Mouse (Mus musculus) adrenal gland, postnatal 4 days (tissue): ENCODE measurements at regions not wholly inside any gene's neighbourhood (a gene's known extent, or its start where the extent isn't known, plus 50 kb on each side); places are given as distances from the start of the nearest gene placed in this dataset.

Source experiments
- DNase-seq, 2 experiments: peaks; one replicate each; pipeline ENCODE4 v3.0.0; 2021 to 2022; ENCODE audit warnings: low spot score in 2 of 2, mixed read lengths in 2 of 2

- DNase-seq: no peak
Measured at GRCm38 (mm10) chr1:81745024-81745960, 487.6 kb upstream of the Gm9747 start.

- DNase-seq: no peak
Measured at GRCm38 (mm10) chr1:81746013-81746412, 486.9 kb upstream of the Gm9747 start.

- DNase-seq: no peak
Measured at GRCm38 (mm10) chr1:81747025-81747424, 485.9 kb upstream of the Gm9747 start.

GRCm38 (mm10) chr1:81754067-81754466, 478.8 kb upstream of the Gm9747 start:
- no peak for DNase-seq

- no peak for DNase-seq
Measured at GRCm38 (mm10) chr1:81755281-81755680, 477.6 kb upstream of the Gm9747 start.

- no peak for DNase-seq
Measured at GRCm38 (mm10) chr1:81755694-81756093, 477.2 kb upstream of the Gm9747 start.

GRCm38 (mm10) chr1:81759919-81760318, 473.0 kb upstream of the Gm9747 start:
- no peak for DNase-seq

- no peak for DNase-seq
Measured at GRCm38 (mm10) chr1:81771704-81772103, 461.2 kb upstream of the Gm9747 start.

GRCm38 (mm10) chr1:81780583-81780982, 452.3 kb upstream of the Gm9747 start:
- DNase-seq: no peak

- no peak for DNase-seq
Measured at GRCm38 (mm10) chr1:81784305-81784704, 448.6 kb upstream of the Gm9747 start.

- no peak for DNase-seq
Measured at GRCm38 (mm10) chr1:81794771-81795170, 438.1 kb upstream of the Gm9747 start.

- DNase-seq: no peak
Measured at GRCm38 (mm10) chr1:81795399-81795798, 437.5 kb upstream of the Gm9747 start.

GRCm38 (mm10) chr1:81811591-81811990, 421.3 kb upstream of the Gm9747 start:
- DNase-seq: no peak

- DNase-seq: no peak
Measured at GRCm38 (mm10) chr1:81818884-81819283, 414.0 kb upstream of the Gm9747 start.

- no peak for DNase-seq
Measured at GRCm38 (mm10) chr1:81841966-81842365, 390.9 kb upstream of the Gm9747 start.

- no peak for DNase-seq
Measured at GRCm38 (mm10) chr1:81850462-81851144, 382.3 kb upstream of the Gm9747 start.

- DNase-seq: no peak
Measured at GRCm38 (mm10) chr1:81859464-81859863, 373.4 kb upstream of the Gm9747 start.

- no peak for DNase-seq
Measured at GRCm38 (mm10) chr1:81864571-81864970, 368.3 kb upstream of the Gm9747 start.

- DNase-seq: no peak
Measured at GRCm38 (mm10) chr1:81886940-81887531, 345.9 kb upstream of the Gm9747 start.

GRCm38 (mm10) chr1:81897241-81897640, 335.7 kb upstream of the Gm9747 start:
- DNase-seq: no peak

- DNase-seq: no peak
Measured at GRCm38 (mm10) chr1:81900843-81901242, 332.1 kb upstream of the Gm9747 start.

- DNase-seq: no peak
Measured at GRCm38 (mm10) chr1:81904056-81904455, 328.9 kb upstream of the Gm9747 start.
